Mouse (Mus musculus) v-Abl transformed pro-B cells (cell line): ENCODE results near the gene Dnah10.

ENCODE experiments used
- in situ Hi-C, 2 experiments: fragments of 400-800 bp; cut with MboI; formaldehyde crosslinking; loops; one replicate each; pipeline ENCODE4 v1.15.1; 2025; ENCODE audit not compliant: unreplicated experiment in 2 of 2

Dnah10 gene

DNA sequence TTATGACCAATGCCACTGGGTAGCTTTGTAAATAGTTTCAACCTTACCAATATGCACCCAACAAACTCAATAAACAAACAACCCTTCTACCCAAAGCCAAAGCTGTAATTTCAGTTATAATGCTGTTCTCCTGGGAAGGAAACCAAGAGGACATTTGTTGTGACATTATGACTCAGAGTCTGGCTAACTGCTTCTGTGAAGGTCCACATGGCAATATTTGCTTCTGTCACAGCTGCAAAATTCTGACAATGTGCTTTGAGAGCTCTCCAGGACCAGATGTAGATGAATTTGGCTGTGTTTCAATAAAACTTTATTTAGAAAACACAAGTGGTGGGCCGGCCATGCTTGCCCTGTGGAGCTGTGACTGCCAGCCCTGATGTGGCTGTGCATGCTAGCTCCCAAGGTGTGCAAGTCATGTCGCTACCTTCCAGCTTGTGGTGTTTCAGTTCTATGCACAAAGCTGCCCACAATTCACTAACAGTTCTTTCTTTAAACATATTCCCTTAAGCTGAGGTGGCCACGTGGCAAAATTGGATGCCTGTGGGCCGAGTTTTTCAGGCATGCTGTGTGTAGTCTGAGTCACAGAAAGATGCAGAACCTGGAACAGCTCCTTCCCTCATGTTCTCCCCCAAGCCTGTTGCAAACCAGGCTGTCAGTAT, 85.0 kb downstream of the Dnah10 start:
- in situ Hi-C loops, result no loop called here

DNA sequence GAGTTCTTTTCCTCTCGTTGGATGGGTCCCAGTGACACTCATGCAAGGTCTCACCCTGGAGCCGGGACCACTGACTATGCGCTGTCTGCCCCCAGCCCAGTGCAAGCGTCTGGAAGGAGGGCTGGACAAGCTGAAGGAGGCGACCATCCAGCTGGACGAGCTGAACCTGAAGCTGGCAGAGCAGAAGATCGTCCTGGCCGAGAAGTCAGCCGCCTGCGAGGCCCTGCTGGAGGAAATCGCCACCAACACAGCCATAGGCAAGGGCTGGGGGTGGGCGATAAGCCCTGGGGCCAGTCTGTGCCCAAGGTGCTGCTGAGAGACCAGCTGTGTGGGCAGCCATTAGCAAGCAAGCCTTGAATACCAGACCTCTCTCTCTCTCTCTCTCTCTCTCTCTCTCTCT, 87.6 kb downstream of the Dnah10 start:
- in situ Hi-C loops, result no loop called here

DNA sequence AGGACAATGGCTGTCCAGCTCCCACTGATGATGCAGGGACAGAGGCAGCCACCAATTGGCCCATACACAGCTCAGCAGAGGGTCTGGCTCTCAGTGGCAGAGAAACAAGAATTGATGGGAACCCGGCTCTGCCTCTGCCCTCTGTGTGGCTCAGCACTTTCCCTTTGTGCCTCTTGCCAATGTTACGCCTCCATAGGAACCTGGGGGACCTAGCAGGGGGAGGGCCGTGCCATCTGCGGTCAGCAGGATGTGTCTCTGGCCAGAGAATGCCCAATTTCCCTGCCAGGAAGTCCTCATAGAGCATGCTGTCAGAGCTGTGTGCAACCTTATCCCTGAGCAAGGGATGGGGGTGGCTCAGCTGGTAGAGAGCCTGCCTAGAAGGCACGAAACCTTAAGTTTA, 89.9 kb downstream of the Dnah10 start:
- in situ Hi-C loops, result no loop called here

DNA sequence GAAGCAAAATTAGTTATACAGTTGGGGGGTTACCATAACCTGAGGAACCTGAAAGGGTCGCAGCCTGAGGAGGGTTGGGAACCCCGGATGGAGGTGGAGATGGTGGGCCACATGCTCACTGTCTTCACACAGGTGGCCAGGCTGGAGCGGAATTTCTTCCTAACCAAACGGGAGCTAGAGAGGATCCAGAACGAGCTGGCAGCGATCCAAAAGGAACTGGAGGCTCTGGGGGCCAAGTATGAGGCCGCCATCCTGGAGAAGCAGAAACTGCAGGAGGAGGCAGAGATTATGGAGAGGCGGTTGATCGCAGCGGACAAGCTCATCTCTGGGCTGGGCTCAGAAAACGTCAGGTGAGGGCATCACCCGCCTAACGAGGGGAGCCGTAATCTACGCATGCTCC, 92.2 kb downstream of the Dnah10 start:
- in situ Hi-C loops, result no loop called here

DNA sequence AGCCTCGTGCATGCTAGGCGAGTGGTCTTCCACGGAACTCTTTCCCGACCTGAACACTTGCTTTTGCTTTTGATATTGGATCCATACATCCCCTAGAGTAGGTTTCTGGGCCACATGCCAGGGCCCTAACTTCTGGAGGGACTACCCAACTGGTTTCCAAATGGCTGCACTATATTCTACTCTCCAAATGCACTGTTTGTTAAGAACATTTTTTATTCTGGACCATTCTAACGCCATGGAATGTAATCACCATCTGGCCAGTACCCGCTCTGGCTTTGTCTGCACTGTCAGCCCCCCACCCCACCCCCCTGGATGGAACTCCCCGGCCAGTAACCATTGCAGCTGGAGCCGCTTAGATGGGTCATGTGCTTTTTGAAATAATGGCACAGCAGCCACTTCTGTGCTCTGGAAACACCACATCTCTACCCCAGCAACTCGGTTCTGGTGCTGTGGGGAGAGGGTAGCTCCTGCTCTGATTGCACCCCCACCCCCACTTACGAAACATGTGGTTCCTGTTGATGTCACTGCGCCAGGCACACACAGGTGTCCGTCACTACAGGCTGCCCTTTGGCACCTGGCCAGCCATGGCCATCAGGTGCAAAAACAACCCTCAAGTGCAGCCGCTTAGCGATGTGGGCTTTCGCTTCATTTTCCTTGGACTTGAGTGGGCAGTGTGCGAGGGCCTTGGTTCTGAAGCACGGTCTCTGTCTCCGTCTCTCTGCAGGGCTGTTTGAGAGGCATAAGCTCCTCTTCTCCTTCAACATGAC, 97.4 kb downstream of the Dnah10 start:
- in situ Hi-C loops, result no loop called here

DNA sequence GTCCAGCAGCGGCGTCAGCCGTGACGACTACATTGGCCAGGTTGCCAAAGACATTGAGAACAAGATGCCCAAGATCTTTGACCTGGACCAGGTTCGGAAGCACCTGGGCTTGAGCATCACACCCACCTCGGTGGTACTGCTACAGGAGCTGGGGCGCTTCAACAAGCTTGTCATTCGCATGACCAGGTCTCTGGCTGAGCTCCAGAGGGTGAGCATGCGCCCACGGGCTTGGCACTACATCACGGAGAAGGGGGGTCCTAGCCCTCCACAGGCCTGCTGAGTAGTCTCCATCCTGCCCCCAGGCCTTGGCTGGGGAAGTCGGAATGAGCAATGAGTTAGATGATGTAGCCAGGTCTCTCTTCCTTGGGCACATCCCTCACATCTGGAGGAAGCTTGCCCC, 105.4 kb downstream of the Dnah10 start:
- in situ Hi-C loops, result no loop called here

DNA sequence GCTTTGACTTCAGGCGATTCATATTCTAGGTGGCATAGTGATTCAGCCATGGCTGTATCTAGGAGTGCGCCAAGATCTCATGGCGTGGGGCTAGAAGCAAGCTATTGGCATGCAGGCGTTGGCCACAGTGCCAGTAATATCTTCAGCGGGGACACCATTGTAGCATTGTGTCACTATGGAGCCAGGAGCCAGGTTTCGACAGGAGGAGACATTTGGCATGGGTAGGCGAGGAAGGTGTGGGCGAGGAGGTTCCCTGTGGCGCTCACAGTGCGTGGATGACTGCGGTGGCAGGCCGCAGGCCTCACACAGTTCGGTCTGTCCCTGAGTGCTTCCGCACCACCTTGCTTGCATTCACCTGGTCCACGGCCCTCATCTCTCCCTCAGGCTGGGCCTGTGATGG, 110.3 kb downstream of the Dnah10 start:
- in situ Hi-C loops, result no loop called here

DNA sequence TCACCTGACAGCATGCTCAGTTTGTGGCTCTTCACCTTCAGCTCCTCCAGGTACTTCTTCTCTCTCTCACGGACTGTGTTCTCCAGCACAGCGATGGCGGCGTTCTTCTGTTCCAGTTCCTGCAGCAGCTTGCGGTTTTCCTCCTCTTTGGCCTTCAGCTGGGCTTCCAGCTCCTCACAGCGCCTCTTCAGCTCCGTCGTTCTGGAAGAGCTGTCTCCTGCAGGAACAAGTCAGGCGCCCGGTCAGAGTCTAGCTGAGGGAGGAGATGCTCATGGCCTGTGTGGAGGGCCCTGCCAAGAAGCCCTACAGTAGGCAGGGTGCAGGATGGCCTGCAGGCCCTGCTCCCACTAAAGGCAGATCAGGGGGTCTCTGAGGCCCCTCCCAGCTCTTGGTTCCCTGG, 111.2 kb downstream of the Dnah10 start:
- in situ Hi-C loops, result no loop called here

DNA sequence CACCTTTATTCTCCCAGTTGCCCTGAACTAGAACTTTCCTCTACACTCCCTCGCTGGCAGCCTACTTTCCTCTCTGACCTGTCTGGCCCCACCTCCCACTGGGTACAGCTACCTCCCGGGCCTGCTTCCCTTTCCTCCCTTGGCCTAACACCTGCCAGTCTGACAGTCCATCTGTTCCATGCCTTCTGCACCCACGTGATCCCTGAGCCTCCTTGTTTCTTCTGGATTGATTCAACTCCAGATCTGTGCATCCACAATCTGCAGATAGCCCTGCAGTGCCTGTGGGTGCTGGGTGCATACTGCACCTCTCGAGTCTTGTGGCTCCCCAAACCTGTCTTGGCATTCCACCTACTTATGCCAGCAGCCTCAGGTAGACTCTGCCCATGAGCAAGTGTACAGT, 111.7 kb downstream of the Dnah10 start:
- in situ Hi-C loops, result no loop called here

DNA sequence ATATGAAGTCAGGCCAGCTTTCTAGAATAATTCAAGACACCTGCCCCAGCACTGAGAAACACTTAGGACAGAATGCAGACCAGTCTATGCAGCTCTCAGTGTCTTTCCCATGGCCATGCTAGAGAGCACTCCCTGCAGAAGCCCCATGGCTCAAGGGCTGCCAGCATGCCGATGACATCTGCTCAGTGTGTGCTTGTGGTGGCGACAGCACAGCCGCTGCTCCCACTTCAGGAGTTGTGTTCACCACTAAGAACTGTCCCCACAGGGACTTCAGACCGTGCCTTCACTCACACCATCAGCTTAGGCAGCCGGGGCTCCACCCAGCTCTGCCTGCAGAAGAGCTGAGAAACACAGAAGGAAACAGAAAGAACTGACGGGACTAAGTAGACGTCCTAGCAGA, 115.3 kb downstream of the Dnah10 start:
- in situ Hi-C loops, result no loop called here

DNA sequence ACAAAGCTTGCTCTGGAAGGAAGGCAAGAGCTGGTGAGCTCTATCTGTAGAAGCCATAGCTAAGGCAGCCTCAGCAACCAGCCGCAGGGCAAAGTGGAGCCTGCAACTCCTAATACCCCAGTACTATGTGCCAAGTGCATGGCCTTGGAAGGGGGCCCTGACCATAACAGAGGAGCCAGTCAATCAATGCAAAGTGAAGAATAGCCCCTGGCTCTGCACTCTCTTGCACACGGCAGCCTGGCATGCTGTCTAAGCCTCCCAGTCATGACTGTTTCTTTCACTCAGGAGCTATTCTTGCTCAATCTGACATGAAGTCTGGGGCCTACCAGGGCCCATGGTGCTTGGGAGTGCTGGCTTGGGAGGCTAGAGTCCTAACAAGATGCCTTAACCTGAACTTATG, 115.8 kb downstream of the Dnah10 start:
- in situ Hi-C loops, result no loop called here

DNA sequence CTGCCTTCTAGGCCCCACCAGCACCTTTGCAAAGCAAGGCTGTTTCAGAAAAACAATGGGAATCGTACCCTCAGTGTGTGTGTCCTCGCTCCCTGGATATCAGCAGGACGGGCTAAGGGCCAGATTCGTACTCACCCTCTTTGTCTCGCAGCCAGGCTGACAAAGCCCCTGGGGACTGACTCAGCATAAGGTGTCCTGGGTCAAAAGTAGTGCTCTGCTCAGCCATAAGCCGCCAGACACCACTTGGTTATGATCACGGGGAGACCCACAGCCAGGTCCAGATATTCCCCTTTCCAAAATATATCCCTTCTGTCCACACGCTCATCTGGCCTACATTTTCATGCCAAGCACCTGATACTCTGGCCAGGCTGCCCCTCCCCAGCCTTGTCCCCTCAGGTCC, 118.5 kb downstream of the Dnah10 start:
- in situ Hi-C loops, result no loop called here

DNA sequence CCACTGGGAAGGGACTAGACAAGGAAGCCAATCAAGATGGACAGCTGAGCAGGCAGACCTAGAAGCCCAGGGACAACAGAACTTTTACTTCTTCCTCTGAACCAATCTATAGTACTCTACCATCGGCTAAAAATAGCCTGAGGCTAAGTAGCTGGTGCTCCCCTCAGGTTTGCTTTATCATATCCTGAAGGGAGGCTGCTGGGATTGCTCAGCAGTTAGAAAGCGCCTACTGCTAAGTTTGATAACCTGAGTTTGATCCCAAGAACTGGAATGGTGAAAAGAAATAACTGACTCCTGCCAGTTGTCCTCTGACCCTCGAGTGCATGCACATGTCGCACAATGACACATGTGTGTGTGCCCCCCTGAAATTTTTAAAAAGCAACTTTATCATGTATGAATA, 120.0 kb downstream of the Dnah10 start:
- in situ Hi-C loops, result no loop called here

DNA sequence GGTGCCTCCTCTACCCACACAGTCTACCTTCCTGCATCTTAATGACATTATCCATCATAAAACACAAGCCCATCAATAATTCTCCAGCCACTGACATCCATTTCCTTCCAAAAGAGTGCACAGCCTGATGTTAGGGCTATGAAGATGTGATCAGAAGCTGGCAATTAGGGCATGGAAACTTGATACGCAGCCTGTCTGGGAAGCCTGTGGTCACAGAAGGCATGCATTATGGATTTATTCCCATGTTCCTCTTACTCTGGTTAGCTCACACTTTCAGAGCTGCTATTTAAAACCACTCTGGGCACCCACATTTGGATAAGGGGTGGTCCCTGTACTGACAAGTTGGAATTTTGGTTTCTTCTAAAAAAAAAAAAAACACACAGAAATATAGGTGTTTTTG, 122.1 kb downstream of the Dnah10 start:
- in situ Hi-C loops, result no loop called here

DNA sequence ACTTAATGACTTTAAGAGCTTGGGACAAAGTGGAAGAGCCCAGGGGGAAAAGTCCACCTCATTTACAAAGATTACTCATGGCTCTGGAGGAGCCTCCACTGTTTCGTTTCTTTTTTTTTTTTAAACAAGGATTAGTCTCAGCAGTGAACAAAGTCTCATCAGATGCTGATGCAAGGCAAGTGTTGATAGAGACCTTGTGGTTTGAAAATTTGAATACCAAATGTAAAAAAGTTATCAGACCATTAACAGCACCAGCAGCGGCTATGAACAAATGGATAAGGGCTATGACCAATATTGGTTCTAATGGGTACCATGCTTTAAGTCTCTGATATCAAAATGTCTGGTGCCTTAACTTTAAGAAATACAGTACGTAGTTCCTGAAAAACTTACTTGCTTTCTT, 124.1 kb downstream of the Dnah10 start:
- in situ Hi-C loops, result no loop called here

DNA sequence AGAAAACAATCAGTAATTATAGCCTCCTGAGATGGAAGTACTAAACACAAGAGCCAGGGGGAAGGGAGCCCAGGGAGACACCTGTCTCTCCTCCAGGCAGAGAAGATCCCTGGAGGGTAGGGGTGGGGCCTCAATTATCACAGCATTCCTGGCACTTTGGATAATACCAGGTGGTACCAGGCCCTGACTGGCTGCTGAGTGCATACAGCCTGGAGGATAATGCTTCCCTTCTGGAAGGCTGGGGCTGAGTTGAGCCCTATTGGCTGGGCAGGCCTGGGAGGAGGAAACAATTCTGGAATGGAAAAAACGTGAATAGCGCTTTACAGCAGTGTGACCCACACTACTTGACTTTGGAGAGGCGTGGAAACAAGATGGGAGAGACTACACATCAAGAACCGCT, 126.7 kb downstream of the Dnah10 start:
- in situ Hi-C loops, result loop anchor here in 1 of 2 experiments (25.0 kb wide), 1 partner anchor 839 kb away; no protein-coding TSS in a partner anchor

DNA sequence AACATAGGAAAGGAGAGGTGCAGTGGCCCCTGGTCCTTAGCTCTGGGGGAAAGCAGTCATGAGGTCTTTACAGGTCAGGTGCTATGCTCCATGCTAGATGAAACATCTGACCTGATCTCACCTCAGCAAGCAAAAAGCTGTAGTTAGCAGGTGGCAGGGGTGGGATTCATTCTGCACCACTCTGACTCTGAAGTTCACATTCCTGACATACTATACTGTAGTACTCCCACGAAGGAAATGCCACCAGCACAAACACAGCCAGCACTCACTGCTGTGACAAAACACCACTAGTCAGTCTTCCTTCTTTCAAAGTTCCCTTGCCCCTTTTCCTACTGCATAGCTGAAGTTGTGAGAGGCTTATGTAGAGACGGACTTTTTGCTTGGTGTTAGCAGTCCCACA, 127.4 kb downstream of the Dnah10 start:
- in situ Hi-C loops, result loop anchor here in 1 of 2 experiments (25.0 kb wide), 1 partner anchor 840 kb away; no protein-coding TSS in a partner anchor

DNA sequence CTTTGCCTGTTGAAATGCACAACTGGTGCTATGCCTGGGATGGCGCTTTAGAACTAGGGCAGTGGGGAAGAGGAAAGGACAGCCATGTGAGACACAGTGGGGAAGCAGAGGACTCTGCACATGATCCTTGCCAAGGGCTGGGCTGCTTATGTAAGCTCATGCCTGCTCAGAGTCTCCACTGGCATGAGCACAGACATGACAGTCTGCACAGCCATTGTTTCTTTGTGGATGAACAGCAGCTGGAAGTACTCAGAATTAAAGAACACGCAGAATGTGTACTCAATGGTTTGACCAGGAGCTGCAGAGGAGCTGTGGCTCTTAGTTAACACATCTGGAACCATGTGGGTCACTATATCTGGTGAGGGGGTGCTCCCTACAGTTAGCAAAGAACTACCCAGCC, 128.2 kb downstream of the Dnah10 start:
- in situ Hi-C loops, result loop anchor here in 1 of 2 experiments (25.0 kb wide), 1 partner anchor 841 kb away; no protein-coding TSS in a partner anchor

DNA sequence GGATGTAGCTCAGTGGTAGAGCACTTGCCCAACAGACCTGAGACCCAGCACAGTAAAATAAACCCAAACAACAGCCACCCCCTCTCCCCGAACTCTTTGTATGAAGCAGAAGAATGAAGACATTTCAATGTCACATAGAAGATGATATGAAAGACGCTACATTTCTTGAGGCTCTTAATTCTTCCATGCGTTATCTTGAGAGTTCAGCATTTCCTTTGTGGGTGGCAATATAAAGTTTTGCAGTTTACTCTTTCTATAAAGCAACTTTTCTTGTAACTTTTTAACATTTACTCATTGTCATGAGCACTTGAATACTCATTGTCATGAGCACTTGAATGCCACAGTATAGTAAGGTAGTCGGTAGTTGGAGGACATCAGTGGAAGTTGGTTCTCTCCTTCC, 129.3 kb downstream of the Dnah10 start:
- in situ Hi-C loops, result loop anchor here in 1 of 2 experiments (25.0 kb wide), 1 partner anchor 842 kb away; no protein-coding TSS in a partner anchor

DNA sequence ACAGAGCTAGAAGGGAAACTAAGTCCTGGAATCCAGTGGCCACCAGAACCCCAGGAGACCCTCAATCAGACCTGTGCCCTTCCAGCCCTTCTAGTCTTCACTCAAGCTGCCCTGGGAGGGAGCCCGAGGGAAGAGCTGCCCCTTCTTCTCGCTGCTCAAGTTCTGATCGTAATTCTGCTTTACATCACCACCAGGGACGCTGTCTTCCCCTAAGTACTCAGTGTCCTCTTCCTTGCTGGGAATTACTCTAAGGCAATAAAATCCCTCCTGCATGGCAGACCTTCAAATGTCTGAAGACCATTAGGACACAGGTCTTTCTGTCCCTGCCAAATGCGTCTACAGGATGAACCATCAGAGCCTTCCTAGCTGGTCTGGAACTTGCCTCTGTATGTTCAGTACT, 135.1 kb downstream of the Dnah10 start:
- in situ Hi-C loops, result loop anchor here in 1 of 2 experiments (25.0 kb wide), 1 partner anchor 848 kb away; no protein-coding TSS in a partner anchor

DNA sequence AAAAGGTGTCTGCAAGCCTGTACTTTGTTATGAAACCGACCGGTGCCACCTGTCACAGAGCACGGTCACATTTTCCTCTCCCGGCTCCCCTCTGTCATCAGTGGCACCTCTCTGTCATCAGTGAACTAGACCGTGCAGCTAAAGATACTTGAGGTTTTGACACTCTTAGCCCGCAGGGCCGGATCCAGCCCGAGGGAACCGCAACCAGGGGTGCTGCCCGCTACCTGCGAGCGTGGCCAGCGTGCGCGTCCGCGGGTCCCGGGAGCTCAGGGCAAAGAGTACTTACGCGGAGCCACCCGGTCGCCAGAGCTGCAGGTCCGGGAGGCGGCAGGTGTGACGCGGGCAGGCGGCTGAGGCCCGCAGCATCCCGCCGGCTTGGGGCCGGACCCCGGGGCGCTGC, 136.6 kb downstream of the Dnah10 start:
- in situ Hi-C loops, result loop anchor here in 1 of 2 experiments (25.0 kb wide), 1 partner anchor 849 kb away; no protein-coding TSS in a partner anchor
